Mouse (Mus musculus): ENCODE results near the gene 6330409D20Rik.

Gene 6330409D20Rik

DNA sequence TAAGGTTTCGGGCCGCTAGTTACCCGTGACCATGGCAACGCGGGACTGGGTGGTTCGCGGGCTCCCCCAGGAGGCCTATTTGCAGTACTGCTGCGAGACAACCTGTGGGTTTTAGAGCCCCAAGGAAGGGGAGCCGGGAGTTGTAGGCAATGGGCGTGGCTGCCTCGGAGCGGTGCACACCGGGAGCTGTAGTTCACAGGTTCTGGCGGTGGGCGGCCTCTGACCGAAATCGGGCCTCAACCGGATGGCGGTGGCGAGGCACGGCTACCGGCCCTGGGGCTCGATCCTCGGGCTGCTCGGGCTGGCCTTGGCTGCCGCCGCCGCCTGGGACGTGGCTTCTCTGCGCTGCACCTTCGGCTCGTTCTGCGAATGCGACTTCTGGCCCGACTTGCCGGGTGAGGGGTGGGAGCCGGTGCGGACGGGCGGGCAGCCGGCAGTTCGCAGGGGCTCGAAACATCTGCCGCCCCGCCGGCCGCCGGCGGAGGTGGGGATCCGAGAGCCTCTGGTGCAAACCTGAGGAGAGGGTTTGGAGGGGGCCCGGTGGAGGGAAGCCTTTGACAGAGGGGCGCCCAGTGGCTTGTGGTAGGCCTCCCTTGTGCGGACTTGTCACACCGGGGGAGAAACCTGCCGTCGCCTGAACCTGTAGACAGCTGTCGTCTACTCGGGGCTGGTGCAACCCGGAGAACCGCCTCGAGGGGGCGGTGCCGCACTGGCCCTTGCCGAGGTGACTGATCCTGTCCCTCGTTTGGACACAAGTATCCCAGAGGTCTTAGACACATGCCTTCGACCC is 16.4 kb upstream of the 6330409D20Rik start, which contains the start of gene Tor2a:
Gene Tor2a, plus strand, starts transcription at position 179 of the 790 bp plus-strand sequence.
- DNase-seq (ENCODE audit: low spot score in 2 of 2) = peak; percentile 97 to 98

DNA sequence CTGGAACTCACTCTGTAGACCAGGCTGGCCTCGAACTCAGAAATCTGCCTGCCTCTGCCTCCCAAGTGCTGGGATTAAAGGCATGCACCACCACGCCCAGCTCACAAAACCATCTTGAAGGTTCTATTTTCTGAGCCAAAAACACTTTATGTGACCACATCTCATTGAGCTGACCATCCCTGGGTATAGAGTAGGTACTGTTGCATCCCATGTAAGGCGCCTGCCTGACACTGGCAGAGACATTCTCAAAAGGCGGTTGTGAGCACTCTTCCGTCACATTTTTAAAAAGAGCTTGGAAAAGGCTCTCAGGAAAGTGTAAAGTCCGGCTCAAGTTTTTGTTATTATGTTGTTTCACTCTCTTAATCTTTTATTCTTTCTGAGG is 15.8 kb upstream of the 6330409D20Rik start:
- DNase-seq (ENCODE audit: low spot score in 2 of 2) = no peak

DNA sequence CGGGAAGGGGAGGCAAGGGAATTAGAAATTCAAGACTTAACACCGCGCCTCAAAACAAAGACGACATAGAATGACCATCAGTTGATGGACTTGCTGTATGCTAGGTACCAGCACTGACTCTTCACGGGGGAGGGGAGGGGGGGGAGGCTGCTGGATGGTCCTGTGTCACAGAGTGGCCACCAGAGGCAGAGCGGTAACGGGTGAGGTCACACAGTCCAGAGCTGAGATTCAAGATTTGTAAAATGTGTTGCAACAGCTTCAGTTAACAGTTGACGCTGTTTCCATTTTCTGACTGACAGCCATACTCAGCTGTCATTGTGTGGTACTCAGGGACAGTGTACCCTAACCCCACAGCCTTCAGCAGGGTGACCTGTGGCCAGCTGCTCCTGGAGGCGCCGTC is 11.4 kb upstream of the 6330409D20Rik start:
- DNase-seq (ENCODE audit: low spot score in 2 of 2) = no peak

DNA sequence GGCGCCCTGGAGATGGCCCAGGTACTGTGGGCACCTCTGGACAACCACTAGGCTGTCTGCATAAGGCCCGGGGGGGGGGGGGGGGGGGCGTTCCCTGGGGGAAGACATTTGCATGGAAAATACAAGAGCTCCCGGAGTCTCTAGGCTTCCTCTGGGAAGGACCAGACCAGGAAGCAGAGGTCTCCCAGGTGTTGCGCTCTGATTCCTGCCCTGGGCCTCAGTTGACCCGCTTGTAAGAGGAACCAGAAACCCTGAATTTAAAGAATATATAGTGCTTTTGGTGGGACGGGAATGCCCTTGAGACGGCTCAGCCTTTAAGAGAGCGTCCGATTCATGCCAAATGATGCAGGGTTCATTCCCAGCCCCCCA is 10.8 kb upstream of the 6330409D20Rik start:
- no peak for DNase-seq (ENCODE audit: low spot score in 2 of 2)

DNA sequence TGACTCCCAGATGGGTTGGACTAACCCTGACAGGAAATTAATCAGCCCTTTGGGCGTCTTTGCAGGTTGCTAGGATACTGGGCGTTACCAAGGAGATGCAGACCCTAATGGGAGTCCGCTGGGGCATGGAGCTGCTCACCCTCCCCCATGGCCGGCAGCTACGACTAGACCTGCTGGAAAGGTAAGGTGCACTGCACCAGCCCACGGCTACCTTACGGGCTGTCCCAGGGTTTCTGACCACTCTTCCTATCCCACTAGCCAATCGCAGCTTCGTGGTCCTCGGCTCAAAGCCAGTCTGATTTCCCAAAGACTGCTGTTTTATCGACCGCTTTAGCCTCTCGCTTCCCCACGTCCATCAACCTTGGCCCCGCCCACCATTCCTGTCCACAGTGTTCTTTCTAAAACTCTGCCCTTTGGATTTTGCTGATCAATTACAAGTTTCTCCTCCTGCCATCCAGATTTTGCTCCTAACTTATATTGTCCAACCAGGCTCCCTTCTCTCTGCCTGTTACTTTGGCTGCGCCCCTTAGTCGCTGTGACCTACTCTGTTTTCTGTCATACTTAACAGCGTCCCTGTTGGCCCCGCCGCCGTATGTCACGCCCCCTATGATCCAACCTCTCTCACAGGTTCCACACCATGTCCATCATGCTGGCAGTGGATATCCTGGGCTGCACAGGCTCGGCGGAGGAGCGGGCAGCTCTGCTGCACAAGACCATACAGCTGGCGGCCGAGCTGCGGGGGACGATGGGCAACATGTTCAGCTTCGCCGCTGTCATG is 10.3 kb upstream of the 6330409D20Rik start:
- DNase-seq (ENCODE audit: low spot score in 2 of 2) = no peak

DNA sequence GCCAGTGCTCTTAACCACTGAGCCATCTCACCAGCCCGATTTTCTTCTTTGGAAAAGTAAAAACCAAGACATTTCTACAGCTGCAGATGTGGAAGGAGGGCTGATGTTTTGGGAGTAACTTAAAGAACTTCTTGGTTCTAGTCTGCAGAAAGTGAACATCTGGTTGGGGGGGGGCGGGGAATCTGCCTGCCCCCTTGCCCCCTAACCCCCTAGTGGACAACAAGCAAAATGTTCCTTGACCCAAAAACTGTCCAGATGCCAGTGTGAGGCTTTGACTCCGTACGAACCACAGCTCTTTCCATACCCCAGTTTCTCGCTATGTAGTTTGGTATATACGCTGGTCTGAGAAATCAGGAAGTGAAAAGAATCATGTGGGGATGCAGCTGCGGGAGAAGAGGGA is 9.4 kb upstream of the 6330409D20Rik start:
- DNase-seq (ENCODE audit: low spot score in 2 of 2) = no peak

DNA sequence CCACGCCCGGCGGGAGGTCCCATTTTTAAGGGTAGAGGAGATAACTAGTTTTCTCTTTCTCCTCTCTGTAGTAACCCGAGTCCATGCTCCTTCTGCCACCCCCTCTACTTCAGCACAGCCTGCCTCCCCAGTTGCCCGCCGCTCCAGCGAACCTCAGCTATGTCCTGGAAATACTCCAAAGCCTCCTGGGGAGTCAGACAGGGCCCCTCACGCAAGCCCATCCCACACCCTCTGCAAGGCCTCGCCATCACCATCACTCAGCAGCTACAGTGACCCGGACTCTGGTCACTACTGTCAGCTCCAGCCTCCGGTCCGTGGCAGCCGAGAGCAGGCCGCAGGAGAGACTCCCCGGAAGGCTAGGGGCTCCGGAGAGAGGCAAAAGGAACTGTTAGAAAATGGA is 8.3 kb upstream of the 6330409D20Rik start:
- no peak for DNase-seq (ENCODE audit: low spot score in 2 of 2)

DNA sequence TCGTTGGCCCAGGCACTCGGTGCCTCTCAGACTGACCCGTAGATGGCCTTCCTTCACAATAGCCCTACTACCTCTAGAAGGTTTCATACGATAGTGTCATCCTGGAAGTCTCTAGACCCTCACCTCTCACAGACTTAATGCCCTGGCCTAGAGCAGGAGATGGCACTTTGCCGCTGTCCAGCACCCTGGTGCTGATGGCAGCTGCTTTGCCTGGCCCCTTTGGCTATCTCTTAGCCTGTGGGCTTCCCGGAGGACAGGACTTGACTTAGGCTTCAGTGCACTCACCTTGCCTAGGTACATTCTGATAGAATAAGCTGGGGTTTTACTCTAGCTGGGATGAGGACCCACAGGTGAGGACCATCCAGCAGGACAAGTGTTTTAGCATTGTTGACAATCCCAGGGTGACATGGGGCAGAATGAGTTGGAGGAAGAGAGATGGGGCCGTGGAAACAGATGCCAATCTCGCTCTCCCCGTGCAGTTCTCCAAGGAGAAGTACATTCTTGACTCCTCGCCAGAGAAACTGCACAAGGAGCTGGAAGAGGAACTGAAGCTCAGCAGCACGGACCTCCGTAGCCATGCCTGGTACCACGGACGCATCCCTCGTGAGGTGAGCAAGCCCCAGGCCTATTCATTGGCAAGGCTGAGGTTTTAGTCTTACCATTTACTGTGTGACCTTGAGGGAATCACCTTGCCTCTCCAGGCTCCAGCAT is 3.6 kb upstream of the 6330409D20Rik start:
- DNase-seq (ENCODE audit: low spot score in 2 of 2) = no peak

DNA sequence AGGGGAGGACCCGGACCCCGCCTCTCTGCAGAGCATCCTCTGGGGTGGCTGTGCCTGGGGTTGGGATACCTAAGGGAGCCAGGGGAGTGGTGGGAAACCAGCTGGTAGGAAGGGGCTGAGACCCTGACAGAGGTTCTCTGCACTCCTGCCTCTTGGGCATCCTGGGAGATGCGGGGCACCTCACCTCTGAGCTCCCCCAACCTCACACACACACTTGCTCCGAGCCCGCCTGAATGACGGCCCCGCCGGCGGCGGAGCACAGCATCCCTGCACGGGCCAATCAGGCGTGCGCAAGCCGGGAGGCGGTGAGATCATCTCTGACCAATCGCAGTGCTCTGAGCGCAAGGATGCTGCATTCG is 1.3 kb upstream of the 6330409D20Rik start:
- DNase-seq (ENCODE audit: low spot score in 2 of 2) = peak; percentile 87

DNA sequence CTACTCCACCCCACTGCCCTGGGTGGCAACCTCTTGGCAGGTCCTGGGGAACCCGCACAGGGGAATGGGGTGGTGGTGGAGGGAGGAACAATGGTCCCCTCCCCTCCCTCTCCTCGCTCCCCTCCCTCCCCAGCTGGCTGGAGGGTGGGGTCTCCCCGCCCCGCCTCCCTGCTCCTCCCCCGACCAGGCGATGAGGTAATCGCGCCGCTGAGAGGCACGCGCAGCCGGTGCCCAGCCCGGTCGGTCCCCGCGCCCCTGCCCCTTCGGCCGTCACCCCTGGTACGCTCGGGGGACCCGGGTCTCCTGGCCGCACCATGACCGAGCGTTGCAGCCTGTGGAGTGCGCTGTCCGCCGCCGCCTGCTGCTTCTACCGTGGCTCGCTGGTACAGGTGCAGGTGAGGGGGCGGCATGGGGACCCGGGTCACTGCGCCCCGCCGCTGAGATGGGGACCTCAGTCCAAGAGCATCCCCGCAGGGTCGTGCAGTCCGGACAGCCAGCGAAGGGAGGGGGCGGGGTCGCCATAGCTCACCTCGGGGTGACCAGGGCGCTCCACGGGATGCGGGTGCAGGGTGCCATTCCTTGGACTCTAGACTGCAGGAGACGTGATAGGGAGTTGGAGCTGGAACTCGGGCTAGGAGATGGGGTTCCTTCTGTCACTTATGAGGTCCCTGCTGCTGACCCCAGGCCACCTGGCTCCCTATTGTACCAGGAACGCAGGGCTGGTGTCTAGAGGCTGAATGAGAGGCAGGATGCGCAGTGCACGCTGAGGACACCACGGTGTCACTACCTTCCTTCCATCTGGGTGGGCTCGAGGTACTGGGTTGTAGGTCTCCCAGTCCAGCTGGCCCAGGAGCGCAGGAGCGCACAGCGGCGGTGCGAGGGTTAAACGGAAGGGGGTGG is 707 bp upstream of the 6330409D20Rik start:
- peak; percentile 45 to 54 for DNase-seq (ENCODE audit: low spot score in 2 of 2)

DNA sequence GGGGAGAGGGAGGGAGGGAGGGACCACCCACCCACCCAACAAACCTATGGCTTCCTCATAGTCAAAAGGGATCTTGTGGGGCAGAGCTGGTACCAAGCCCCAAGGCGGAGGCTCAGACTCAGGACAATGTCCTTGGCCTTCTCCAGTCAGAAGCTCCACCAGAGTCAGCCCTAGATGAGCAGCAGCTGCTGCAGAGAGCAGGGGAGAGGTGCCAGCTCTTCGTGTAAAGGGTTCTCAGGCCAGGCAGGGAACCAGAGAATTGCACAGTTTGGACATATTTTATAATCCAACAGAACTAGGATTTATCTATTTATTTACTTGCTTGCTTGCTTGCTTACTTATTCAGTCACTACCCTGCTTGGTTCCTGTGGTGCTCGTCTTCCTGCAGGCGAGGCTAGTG is 1.5 kb downstream of the 6330409D20Rik start:
- no peak for DNase-seq (ENCODE audit: low spot score in 2 of 2)

DNA sequence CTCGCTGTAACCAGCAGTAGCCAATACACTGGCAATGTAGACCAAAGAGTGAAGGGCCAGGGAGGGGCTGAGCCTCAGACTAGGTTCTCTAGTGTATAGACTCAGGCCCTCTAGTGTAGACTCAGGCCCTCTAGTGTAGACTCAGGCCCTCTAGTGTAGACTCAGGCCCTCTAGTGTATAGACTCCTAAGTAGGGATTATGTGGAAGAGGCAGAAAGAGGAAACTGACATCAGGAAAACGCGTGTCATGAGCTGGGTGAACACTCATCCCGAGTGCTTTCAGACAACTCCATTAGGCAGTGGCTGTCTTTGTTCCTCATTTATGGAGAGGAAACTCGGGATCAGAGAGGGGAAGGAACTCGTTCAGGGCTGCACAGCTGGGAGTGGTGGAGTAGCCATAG is 3.8 kb downstream of the 6330409D20Rik start:
- DNase-seq (ENCODE audit: low spot score in 2 of 2) = no peak

DNA sequence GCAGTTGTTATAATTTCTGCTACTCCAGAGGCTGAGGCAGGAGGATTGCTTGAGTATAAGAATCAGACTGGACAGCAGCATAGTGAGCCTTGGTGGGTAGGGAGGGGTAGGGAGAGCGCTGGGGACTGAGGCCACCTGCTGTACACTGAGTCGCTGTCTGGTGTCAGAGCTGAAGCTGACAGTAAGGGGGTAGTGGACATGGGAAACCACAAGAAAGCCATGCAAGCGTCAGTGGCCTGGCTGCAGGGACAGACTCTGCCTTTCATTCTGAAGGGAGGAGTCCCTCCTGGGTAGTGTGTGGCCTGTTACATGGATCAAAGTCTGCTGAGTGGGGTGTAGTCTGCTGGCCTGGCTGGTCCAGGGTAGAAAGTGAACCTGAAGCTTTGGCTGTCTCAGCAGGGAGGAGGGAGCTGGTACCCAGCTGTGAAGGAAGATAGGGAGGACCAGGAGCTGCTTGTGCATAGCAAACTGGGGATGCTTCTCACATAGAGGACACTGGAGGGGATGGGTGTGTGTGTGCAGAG is 4.4 kb downstream of the 6330409D20Rik start:
- DNase-seq (ENCODE audit: low spot score in 2 of 2) = no peak

DNA sequence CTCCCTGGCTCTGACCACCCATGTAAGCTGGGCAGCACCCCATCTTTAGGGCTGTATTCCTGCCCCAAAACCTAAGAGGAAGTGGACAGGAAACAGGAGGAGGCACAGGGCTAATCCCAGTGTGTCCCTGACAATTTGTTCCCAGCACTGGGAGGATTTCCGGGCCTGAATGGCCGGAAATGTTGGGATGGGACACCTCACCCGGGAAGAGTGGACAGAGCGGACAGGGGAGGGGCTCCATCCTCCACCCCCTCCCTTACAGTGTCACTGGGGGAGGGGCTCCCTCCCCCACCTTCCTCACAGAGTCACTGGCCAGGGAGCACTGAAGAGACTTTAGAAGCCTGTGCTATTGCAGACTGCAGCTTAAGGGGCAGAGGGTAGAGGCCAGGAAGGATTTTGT is 5.9 kb downstream of the 6330409D20Rik start:
- DNase-seq (ENCODE audit: low spot score in 2 of 2) = no peak

DNA sequence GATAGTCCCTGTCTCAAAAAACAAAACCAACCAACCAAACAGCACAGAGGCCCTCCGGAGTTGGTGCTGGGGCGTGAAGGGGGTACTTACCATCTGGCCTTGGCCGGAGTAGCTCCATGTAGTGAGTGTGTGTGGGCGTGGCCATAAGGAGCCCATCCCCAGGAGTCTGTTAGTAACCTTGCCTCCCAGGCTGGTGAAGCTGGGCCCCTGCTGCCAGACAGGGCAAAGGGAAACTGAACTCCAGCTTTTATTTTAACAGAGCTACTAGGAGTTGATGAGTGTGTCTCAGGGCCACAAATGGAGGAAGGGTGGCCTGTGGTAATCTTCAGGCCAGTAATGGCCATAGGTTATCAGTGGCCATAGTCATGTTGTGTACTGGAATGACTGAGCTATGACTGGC is 6.3 kb downstream of the 6330409D20Rik start:
- DNase-seq (ENCODE audit: low spot score in 2 of 2) = no peak

DNA sequence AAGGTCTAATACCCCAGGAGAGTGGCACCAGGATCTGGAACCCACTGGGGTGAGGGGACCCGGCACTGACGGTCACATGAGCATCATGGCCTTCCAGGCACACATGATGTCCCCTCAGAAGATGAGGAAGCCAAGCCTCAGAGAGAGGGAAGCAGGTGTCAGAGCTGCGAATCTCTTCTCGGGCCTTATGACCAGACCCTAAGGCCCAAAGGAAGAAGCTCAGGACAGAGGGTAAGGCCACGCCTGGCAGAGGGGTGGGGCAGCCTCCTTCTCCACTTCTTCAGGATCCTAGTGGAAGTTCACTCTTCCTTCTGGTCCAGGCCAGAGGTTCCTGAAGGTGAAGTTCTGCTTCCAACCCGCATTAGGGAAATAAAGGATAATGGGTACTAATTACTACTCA is 8.1 kb downstream of the 6330409D20Rik start:
- DNase-seq (ENCODE audit: low spot score in 2 of 2) = no peak

DNA sequence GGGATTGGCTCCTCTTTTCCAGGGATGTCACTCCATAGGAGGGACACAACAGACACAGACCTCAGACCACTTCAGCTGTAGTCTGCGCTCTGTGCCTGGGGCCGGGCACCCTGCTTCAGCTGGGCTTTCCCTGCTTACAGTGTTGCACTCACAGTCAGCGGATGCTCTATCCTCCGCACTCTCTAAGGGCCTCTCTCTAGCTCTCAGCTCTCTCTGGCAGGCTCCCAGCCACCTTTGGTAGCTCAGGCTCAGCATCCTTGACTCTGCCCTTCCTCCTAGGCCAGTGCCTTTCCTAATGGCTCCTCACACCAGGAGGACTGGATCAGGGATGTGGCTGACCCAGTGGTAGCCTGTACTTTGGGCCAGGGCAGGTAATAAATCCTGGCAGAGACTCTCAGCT is 8.9 kb downstream of the 6330409D20Rik start:
- no peak for DNase-seq (ENCODE audit: low spot score in 2 of 2)

DNA sequence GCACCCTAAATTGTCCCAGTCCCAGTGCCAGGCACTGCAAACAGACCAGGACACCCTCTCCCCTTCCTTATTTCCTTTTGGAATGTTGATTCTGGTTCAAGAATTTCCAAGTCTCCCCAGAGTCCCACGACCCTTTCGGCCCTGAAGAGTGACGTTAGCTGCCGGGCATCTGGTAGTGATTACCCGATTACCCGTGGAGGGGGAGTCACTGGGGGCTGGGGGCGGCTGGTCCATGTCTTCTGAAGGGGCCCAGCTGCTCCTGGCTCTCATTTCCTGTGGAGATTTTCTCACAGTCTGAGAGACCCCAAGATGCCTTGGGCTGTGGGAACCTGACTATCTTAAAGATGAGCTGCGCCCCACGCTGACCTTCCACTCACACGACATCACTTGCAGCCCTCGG is 10.0 kb downstream of the 6330409D20Rik start:
- DNase-seq (ENCODE audit: low spot score in 2 of 2) = no peak

DNA sequence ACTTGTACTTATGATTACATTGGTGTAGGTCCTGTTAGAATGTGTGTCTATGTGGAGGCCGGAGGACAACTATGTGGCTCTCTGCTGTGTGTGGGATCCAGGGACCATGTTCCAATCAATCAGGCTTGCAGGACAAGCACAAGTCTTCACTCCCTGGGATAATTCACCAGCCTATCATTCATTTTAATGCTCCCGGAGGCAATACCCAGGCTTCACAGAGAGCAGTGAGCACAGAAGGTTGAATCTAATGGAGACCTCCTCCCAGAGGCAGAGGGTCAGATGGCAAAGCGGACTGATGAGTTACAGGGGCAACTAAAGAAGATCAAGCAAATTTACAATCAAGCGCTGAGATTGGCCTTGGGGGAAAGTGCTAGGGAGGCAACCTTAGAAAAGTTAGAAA is 11.3 kb downstream of the 6330409D20Rik start:
- DNase-seq (ENCODE audit: low spot score in 2 of 2) = no peak

DNA sequence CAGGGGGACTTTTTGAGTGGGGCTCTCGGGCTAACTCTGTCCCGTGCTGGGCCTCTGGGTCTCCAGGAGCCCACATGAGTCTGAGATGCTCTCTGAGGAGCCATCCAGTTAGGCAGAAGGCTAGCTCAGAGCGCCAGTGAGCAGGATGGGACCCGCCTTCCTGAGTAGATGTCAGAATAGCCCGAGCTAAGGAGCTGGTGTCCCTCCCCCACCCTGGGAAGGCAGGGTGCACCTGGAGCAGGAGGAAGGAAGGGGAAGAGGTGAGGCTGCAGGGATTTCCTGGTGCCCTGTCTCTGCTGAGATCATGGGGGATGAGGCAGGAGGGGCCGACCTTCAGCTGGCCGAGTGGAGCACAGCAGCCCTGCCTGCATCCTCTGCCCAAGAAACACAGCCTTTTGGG is 12.4 kb downstream of the 6330409D20Rik start:
- DNase-seq (ENCODE audit: low spot score in 2 of 2) = no peak

DNA sequence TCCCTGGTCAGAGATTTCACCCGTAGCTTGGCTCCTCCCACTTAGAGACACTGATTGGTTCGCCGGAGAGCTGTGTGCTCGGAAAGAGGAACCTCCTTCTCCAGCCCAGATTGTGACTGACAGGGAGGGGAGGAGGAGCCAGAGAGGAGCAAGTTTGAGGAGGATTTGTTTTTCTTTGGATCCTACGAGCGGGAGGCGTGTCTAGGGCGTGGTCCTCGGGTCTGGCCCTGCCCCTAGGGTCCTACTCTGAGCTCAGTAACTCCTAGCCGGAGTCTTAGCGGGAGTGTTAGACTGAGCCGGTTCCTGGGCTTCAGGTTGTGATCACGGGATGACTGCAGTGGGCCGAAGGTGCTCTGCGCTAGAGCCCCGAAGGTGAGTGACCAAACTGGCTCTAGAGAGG is 13.4 kb downstream of the 6330409D20Rik start:
- peak; percentile 81 to 85 for DNase-seq (ENCODE audit: low spot score in 2 of 2)

Measured in right cerebral cortex, adult 2 months (tissue).